Mouse (Mus musculus) mouse trophoblast stem cell (cell line): ENCODE results near the gene Tmod2.
"Not testable (repeated sequence)": the region's sequence is repeated elsewhere in the genome, so short reads cannot be mapped to it uniquely, and the experiment has no call there.

Experiments used
- in situ Hi-C, 2 experiments: fragments of 300-500 bp; cut with MseI, MboI; formaldehyde crosslinking; loops; 2 replicates in 1 of 2; 3 replicates in 1 of 2; pipeline ENCODE4 v1.15.1; 2025

Tmod2 gene

GRCm38 (mm10) chr9:75610571-75611493, at the start of gene Tmod2:
Gene Tmod2 (minus strand): TSS chr9:75611325.
- in situ Hi-C loops: no loop called here

- in situ Hi-C loops: no loop called here
Observed at GRCm38 (mm10) chr9:75660917-75661316, 49.8 kb upstream of the Tmod2 start.

- in situ Hi-C loops: not testable (repeated sequence)
Observed at GRCm38 (mm10) chr9:75656456-75656855, 45.3 kb upstream of the Tmod2 start.

GRCm38 (mm10) chr9:75653981-75654911, 43.1 kb upstream of the Tmod2 start:
- in situ Hi-C loops: no loop called here

- in situ Hi-C loops: no loop called here
Observed at GRCm38 (mm10) chr9:75645405-75645804, 34.3 kb upstream of the Tmod2 start.

- in situ Hi-C loops: no loop called here
Observed at GRCm38 (mm10) chr9:75634226-75634625, 23.1 kb upstream of the Tmod2 start.

- in situ Hi-C loops: no loop called here
Observed at GRCm38 (mm10) chr9:75633603-75634002, 22.5 kb upstream of the Tmod2 start.

GRCm38 (mm10) chr9:75632902-75633301, 21.8 kb upstream of the Tmod2 start:
- in situ Hi-C loops: no loop called here

- in situ Hi-C loops: no loop called here
Observed at GRCm38 (mm10) chr9:75632111-75632510, 21.0 kb upstream of the Tmod2 start.

- in situ Hi-C loops: no loop called here
Observed at GRCm38 (mm10) chr9:75630823-75631454, 19.8 kb upstream of the Tmod2 start.

- in situ Hi-C loops: no loop called here
Observed at GRCm38 (mm10) chr9:75626308-75626604, 15.1 kb upstream of the Tmod2 start.

GRCm38 (mm10) chr9:75625556-75626307, 14.6 kb upstream of the Tmod2 start, which contains the start of gene Lysmd2:
Gene Lysmd2 (plus strand): TSS chr9:75625741.
- in situ Hi-C loops: no loop called here

GRCm38 (mm10) chr9:75624983-75625555, 13.9 kb upstream of the Tmod2 start:
- in situ Hi-C loops: no loop called here

GRCm38 (mm10) chr9:75621428-75621827, 10.3 kb upstream of the Tmod2 start:
- in situ Hi-C loops: no loop called here

GRCm38 (mm10) chr9:75619761-75620160, 8.6 kb upstream of the Tmod2 start:
- in situ Hi-C loops: not testable (repeated sequence)

- in situ Hi-C loops: no loop called here
Observed at GRCm38 (mm10) chr9:75618836-75619400, 7.8 kb upstream of the Tmod2 start.

- in situ Hi-C loops: no loop called here
Observed at GRCm38 (mm10) chr9:75616560-75616959, 5.4 kb upstream of the Tmod2 start.

- in situ Hi-C loops: no loop called here
Observed at GRCm38 (mm10) chr9:75609965-75610364, 1.2 kb downstream of the Tmod2 start.

- in situ Hi-C loops: no loop called here
Observed at GRCm38 (mm10) chr9:75609505-75609904, 1.6 kb downstream of the Tmod2 start.

- in situ Hi-C loops: no loop called here
Observed at GRCm38 (mm10) chr9:75607496-75607895, 3.6 kb downstream of the Tmod2 start.
